Mouse (Mus musculus): ENCODE data around the gene Zfp217.

- TF ChIP-seq SRF (IDR thresholded peaks at IDR 0.05; ENCODE audit: control insufficient read depth, insufficient read length, low read depth) = no peak
- TF ChIP-seq MYOG (IDR thresholded peaks at IDR 0.05; ENCODE audit: control insufficient read depth in 1 of 3, insufficient read depth in 1 of 3, insufficient read length in 2 of 3, low read depth in 2 of 3) = no peak
- TF ChIP-seq POLR2AphosphoS2 (IDR thresholded peaks at IDR 0.05; ENCODE audit: insufficient read length, low read depth) = no peak
- no peak for TF ChIP-seq TCF12 (IDR thresholded peaks at IDR 0.05; ENCODE audit: insufficient read depth, poor library complexity, severe bottlenecking)
- no peak for TF ChIP-seq MAX (IDR thresholded peaks at IDR 0.05; ENCODE audit: low read depth)
- no peak for TF ChIP-seq POLR2A (IDR thresholded peaks at IDR 0.05; ENCODE audit: insufficient read length, low read depth)
Measured at GRCm38 (mm10) chr2:170122197-170122596, 25.7 kb downstream of the Zfp217 start.
